Mouse (Mus musculus) naive thymus-derived CD4-positive, alpha-beta T cell, adult 2 months (primary cell): ENCODE data around the gene Cog3.
"Not testable (repeated sequence)": the region's sequence is repeated elsewhere in the genome, so short reads cannot be mapped to it uniquely, and the experiment has no call there.

Experiments
- DNase-seq: peaks from one replicate; pipeline ENCODE4 v3.0.0-alpha.2; 2011; ENCODE audit warnings: low read depth

Gene Cog3

GRCm38 (mm10) chr14:75753991-75754817 lies at the start of gene Cog3:
Gene Cog3 (minus strand): TSS chr14:75754517.
- peak; percentile 94 for DNase-seq

DNA sequence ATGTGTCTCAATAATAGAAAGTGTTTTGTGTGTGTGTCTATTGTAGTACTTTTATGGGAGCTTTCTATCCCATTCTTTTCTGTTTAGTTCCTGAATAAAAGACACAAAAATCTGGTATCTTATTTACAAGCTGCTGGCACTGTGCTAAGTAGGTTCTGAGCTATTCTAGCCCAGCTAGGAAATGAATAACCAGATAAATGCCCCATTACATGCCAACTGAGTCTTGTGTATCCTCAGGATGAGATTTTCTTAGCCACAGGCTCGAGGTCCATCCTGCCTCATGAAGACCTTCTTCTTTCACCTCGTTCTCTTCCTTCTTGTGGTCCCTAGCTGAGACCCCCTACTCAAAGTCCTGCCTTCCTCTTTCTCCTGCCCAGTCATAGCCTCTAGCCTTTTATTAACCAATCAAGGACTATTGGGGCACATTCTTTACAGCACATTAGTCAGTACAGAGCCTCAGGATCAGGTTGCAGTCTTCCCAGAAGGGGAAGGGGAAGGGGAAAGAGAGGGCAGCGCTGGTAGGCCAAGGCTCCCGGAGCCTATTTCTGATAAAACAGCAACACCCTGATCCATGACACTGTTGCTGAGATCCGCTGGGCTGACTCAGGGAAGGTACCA lies 43.6 kb upstream of the Cog3 start:
- no peak for DNase-seq

DNA sequence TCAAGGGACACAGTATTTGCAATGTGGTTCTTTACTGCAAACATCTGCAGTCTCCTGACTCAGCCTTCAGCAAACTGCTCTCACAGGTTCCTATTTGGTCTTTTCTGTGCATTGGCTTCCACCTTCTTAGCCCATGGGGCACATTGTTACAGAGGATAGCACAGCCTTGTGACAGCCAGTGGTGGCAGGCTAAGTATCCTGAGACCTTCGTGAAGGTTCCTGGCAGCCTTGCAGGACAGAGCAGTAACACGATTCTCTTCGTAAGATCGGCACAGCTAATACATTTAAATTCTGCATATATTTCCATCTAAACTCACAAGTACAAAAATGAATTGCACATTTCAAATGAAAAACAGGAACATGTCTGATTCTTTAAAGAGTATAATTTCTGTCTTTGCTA lies 41.6 kb upstream of the Cog3 start:
- DNase-seq = no peak

- DNase-seq = no peak
Observed at GRCm38 (mm10) chr14:75794726-75795125, 40.4 kb upstream of the Cog3 start.

DNA sequence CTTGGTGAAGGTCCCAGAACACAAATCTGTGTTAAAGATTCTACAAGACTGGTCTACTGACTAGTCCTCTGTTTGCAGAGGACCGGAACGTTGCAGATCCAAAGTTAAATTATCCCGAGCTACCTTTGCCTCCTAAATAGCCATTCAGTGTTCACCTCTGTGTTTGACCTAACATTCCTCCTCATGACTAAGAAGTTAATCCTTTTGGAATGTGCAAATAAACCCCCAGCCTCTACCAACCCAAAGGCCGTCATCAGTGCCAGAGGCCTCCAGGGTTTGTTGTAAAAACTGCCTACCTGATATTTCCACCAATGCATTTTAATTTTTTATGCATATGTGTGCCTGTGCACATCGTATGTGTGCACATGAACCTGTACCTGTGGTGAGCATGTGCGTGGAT lies 40.0 kb upstream of the Cog3 start:
- DNase-seq = no peak

DNA sequence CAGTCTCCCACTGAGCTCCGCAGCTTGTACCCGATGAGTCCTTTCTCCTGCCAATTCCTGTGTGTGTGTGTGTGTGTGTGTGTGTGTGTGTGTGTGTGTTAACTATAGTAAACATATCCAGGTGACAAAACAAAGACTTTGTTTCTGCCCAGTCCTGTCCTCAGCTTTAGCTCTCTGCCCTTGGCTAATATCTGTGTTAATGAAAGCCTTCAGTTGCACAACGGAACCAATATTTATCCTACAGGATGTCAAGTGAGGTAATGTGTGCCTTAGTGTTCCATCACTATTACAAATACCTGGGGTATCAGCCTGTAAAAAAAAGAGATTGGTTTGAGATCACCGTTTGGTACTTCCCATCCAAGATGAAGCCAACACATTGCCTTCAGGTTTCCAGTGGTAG lies 38.8 kb upstream of the Cog3 start:
- DNase-seq = no peak

DNA sequence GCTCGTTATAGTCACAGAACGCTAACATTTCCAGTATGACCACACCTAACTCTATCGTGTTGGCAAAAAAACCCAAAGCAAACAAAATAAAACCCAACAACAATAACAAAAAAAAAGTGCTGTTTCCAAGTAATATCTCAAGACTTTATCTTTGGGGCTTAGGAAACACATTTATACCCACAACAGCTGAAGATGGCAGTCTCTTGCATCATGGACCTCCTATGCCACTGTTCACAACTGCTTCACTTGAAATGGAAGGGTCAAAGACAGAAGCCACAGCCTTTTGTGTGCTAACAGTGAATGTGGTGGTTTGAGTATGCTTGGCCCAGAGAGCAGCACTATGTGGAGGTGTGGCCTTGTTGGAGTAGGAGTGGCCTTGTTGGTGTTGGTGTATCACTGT lies 37.1 kb upstream of the Cog3 start:
- no peak for DNase-seq

- DNase-seq = no peak
Observed at GRCm38 (mm10) chr14:75790411-75790996, 36.2 kb upstream of the Cog3 start.

GRCm38 (mm10) chr14:75789291-75789690 lies 35.0 kb upstream of the Cog3 start:
- no peak for DNase-seq

DNA sequence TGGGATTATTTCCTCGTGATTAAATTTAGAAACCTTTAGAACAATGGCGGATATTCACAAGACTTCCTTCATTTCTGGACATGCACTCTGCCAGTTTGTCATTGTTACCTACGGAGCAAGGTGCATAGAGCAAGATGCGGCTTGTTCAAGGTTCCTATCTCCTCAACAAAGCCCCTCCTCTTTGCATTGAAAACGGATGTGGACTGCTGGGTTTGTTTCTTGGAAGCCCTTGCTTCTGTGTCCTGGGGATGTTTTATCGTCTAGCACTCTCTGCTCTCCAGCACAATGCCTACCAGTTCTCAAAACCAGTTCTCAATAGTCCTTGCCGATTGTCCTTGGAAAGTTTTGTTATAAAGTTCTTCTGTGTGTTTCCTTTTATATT lies 33.5 kb upstream of the Cog3 start:
- peak; percentile 49 for DNase-seq

- DNase-seq = peak; percentile 95
Observed at GRCm38 (mm10) chr14:75786868-75787793, 32.8 kb upstream of the Cog3 start, which contains the start of gene Slc25a30. Gene Slc25a30 (minus strand): TSS chr14:75787037.

- peak; percentile 73 for DNase-seq
Observed at GRCm38 (mm10) chr14:75786424-75786867, 32.1 kb upstream of the Cog3 start.

DNA sequence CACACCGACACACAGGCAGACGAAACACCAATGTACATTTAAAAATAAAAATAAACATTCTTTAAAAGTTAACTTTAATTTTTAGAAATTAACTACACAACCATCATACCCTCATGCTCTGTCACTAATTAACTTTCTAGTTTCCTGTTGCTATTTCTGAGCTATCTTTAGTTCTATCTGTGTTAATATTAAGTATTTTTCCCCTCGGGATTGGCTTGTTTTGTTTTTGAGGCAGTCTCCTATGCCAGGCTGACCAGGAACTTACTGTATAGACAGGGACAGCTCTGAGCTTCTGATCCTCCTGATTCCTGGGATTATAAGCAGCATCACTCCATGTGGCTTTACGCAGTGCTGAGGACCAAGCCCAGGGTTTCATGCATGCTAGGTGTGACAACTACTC lies 25.6 kb upstream of the Cog3 start:
- no peak for DNase-seq

GRCm38 (mm10) chr14:75776637-75777036 lies 22.3 kb upstream of the Cog3 start:
- no peak for DNase-seq

DNA sequence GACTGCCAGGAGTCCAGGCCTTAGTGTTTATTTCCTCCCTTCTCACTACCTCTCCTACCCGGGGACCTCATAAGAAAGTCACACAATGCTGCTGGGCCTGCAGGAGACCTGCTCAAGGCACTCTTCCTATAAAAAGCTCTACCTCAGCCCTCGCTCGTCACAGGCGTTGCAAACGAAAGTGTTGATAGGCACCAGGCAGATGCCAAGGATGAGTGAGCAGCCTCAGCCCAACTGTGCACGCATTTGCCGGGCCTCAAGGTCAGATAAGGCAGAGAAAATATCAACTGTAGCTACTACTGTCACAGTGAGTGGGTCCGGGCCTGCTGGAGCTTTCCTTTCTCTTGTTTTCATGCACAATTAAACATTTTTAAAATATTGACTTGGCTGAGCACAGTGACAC lies 19.1 kb upstream of the Cog3 start:
- no peak for DNase-seq

GRCm38 (mm10) chr14:75772407-75772806 lies 18.1 kb upstream of the Cog3 start:
- not testable (repeated sequence) for DNase-seq

DNA sequence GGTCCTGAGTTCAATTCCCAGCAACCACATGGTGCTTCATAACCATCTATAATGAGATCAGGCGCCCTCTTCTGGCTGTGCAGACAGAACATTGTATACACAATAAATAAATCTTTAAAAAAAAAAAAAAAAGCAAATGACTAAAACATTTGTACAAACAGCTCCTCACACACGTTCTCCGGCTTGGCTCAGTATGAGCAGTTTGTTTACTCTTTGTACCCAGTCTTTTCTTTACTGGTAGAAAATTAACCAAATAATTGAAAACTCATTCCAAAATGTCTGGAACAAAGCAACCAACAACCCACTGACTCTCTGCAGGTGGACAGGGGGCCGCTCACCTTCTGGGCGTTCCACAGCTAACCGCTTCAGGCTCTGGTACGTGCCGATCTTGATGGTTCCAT lies 16.8 kb upstream of the Cog3 start:
- peak; percentile 41 for DNase-seq

- DNase-seq = peak; percentile 87
Observed at GRCm38 (mm10) chr14:75769334-75769733, 15.0 kb upstream of the Cog3 start.

GRCm38 (mm10) chr14:75768275-75768608 lies 13.9 kb upstream of the Cog3 start:
- DNase-seq = no peak

DNA sequence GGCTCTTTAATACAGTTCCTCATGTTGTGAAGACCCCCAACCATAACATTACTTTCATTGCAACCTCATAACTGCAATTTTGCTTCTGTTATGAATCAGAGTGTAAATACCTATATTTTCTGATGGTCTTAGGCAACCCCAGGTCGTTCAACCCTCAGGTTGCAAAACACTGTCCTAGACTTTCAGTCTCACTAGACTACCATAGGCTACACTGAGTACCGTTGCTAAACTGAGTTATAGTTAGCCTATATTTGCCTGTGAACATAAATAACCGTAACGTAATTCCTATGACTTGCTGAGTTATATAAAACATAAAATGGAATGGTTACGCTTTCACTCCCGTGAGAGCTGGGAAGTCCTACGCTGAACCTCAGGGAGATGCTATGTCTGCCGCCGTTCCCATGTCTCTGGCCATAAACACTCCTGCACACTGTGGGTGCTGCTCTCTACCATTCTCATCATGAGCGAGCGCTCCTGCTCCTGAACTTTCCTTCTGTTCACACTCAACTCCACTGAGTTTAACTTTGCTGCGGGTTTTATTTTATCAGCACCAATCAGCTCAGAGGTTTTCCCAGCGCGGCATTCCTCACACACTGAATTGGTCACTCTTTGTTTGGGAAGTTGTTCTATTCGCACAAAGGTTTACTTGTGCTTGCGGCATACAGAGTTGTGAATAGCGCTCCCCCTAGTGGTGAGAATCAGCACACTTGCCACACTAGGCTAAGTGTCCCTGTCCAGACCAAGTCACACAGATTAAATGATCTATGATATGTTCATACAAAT lies 13.4 kb upstream of the Cog3 start:
- peak; percentile 86 for DNase-seq

- DNase-seq = peak; percentile 80
Observed at GRCm38 (mm10) chr14:75761028-75761805, 6.9 kb upstream of the Cog3 start.
